Mouse (Mus musculus): ENCODE results near the gene Farp2.

GRCm38 (mm10) chr1:93495312-93495711 is 16.6 kb upstream of the Farp2 start:
- TF ChIP-seq USF1 (IDR thresholded peaks at IDR 0.05; ENCODE audit: low read depth, low read length) (no peak), POLR2A (IDR thresholded peaks at IDR 0.05; ENCODE audit: low read depth, low read length) (no peak)

Measured in CH12.LX (cell line).